Mouse (Mus musculus) gastrocnemius, adult 8-10 months (tissue): ENCODE data around the gene Ncoa3. TPM values are rescaled to one million over a fixed set of nuclear protein-coding genes. Genes with fewer than 3 reads are reported as not detected.

Experiments
- DNase-seq, 2 experiments: peaks; one replicate each; pipeline ENCODE4 v3.0.0; 2022; ENCODE audit warnings: low spot score in 2 of 2
- total RNA-seq, 4 experiments: library from RNA; stranded (reverse); gene quantifications; 2 replicates each; pipeline ENCODE4 v1.2.4; 2022

The Ncoa3 gene
- total RNA-seq, 4 experiments from 2014 or later, result 12.1 to 18.8 (median 16.0) TPM

DNA sequence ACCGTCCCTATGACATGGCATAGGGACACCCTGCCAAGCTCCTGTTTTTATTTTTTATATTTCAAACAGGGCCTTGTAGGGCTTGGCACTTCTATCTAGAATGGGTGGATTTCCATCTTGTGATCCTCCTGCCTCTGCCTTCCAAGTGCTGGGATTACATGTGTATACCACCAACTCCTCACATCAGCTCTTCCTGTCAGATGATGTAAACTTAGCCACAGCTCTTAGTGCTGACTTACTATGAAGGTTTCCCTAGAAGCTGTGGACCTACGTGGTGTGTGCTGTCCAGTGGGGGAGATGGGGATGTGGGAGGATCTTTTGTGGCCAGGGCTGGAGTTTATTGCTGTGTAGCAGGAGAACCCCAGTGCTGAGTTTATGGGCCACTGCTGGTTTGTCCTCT, 8.9 kb downstream of the Ncoa3 start:
- no peak for DNase-seq

DNA sequence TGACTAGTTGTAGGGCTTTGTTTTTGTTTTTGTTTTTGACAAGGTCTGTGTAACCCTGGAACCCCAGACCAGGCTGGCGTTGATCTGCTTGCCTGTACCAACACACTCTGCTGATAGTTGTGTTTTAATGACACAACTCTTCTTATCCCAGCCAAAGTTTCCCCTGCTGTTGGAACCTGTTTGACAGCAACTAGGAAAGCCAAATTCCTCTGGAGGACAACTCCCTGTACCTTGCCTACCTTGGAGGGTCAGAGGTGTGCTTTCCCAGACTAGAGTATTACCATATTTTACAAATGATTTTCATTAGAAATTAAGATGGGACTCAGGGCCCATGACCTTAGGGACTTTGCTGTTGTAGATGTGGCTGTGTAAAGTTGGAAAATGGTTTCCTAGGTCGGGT, 9.3 kb downstream of the Ncoa3 start:
- no peak for DNase-seq

DNA sequence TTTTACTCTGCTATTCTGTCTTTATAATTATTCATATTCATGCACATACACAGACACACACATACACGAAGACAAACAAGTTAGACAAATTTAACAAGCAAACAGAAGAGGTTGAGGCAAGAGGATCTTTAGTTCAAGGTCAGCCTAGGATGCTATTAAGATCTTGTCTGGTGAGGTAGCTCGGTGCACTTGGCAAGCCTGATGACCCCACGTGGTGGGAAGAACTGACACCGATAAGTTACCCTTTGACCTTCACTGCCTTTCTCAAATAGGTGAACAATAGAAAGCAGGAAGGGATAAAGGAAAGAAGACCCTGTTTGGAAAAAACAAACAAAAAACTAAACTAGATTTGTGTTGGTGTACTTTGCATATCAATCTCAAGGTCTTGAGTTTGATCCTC, 10.0 kb downstream of the Ncoa3 start:
- no peak for DNase-seq

DNA sequence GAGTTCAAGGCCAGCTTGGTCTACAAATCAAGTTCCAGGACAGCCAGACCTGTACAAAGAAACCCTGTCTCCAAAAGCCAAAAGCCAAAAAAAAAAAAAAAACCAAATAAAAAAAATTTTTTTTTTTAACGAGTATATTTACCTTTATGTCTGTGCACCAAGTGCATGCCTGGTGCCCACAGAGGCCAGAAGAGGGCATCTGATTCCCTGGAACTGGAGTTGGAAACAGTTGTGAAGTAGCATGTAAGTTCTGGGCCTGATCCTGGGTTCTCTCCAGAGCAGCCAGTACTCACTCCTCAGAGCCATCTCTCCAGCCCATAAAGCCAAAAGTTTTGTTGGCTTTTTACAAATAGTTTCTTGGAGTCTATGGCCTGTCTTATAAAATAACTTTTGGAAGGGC, 10.6 kb downstream of the Ncoa3 start:
- no peak for DNase-seq

DNA sequence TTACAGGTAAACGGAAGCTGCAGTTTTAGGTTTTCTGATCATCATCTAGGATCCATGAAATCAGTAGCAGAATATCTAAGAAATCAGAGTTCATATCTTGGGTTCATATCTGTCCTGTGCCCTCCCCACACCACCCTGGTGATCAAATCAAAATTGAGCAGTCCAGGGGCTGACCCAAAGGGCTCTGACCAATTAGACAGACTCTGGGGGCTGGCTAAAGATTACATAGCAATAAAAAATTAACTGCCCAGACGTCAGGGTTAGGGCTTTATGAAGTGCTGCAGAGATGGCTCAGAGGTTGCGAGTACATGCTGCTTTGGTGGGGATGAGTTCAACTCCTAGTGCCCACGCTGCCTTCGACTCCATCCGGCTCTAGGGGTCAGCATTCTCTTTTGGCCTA, 14.6 kb downstream of the Ncoa3 start:
- DNase-seq, result no peak

DNA sequence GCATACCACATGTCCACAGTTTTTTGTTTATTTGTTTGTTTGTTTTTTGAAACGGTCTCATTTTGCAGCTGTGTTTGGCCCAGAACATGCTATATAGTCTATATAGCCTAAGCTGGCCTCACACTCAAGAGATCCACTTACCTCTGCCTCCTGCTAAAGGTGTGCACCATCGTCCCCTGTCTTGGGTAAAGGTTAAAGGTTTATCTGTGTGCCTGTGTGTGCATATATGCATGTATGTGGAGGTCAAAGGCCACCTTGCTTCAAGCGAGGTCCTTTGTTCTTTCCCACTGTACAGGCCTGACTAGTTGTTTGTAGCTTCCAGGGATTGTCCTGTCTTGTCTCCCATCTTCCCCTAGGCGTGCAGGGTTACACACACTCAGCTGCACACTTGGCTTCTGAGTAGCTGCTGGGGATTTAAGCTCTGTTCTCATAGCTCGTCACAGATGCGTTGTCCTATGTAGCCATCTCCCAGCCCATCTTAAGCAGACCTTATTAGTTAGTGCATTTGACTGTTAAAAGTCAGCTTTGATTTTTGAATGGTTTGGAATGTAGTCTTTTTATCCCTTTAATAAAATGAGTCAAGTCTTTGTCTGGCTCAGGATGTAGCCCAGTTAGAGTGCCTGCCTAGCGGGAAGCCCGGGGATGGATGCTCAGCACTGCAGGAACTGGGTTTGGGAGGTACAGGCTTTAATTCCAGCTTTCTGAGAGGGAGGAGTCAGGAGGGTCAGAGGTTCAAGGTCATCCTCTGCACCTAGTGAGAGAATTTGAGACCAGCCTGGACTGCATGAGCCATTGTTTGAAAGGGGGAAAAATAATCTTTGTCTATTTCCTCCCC, 16.3 kb downstream of the Ncoa3 start:
- no peak for DNase-seq

DNA sequence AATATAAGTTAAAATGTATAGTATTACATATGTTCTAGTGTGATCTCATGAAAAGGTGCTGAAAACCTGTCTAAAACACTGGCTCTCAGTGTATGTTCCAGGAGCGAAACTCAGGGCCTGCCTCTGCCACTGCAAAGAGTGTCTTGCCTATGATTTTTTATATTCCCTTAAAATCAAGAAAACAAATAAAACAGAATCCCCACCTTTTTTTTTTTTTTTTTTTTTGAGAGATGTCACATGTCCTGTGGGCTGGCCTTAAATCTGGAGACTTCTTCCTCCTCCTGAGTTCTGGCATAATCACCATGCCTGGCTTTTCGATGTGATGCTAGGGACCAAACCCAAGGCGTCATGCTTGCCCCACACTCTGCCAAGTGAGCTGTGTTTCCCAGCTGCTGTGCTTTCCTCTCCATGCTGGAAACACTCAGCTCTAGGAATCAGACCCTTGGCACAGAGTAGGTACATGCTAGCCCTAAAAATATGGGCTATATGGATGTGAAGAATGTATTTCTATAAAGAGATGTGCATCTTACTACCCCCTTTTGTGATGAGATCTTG, 17.0 kb downstream of the Ncoa3 start:
- DNase-seq, result peak; percentile 25 to 63

DNA sequence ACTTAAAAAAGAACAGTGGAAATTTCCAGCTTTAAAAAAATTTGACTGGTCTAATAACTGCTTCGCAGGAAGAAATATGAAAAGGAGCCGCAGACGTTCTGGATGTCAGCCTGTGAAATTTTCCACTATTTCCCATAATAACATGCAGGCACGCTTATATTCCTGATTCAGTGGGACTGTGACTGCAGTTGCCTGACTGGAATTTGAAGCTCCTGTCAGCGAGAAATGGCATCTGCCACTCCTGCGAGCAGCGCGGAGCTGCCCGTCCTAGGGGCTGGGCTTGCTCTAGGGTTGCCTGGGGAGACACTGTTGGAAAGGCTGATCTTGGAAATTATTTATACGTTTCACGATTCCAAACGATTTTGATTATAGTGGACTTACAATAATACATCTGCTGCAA, 17.9 kb downstream of the Ncoa3 start:
- DNase-seq, result no peak

DNA sequence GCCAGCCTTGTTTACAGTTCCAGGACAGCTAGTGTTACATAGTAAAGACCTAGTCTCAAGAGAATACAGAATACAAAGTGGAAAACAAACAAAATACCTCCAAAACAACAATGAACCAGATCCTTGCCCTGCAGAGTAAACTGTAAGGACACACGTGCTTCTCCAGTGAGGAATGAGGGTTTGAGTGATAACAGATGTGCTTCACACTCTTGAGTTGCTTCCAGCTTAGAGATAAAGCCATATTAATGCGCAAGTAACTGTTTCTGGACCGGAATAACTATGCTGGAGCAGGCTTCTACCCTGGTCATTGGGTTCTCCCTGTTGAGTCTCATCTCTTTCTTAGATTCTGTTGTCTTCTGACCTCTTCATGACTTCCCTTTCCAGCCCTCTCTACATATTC, 19.0 kb downstream of the Ncoa3 start:
- DNase-seq, result no peak

DNA sequence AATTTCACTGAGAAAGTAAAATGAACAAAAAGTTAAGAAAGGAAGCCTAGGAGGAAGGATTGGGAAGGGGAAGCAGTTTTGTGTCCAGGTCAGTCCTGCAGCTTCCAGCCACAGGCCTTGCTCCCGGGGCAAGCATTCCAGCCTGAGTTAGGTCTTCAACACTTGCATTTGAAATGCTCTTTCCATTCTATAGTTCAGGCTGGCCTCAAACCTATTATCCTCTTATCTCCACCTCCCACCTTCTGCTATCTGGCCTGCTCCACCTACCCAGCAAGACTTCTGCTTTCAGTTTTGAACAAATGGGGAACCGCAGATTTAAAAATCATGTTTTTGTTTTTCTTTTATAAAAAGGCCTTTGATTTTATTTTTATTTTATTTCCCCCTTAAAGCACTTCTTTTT, 19.7 kb downstream of the Ncoa3 start:
- no peak for DNase-seq

DNA sequence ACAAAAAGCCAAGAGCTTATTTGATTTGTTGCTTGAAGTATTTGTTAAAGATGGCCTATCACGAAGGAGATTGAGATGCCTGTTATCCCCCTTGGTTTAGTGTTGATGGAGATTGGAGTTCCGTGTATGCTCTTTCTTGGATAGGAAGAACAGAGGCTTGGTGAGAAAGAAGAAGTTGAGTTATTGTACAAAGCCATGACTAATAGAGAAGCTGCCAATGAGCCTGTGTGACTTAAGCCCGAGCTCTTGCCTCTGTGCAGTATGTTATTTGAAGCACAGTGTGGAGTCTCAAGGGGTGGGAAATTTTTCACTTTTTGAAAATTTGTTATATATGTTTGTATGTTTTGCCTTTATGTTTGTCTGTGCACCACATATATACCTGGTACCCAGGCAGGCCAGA, 26.3 kb downstream of the Ncoa3 start:
- DNase-seq, result no peak

DNA sequence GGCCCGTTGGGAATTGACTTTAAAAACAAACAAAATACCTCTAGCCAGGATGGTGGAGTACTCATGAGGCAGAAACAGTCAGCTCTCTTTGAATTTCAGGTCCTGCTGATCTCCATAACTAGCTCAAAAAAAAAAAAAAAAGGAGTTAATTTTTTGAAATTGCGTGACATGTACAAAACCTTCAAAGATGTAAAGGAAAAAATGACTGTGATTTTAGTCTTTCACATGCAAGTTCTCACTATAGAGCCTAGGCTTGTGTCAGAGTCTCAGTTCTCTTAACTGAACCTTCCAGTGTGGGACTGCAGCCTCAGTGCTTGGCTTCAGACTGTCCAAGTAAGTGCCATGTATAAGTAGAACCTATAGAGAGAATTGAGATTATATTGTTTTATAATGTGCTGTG, 27.6 kb downstream of the Ncoa3 start:
- DNase-seq, result no peak

DNA sequence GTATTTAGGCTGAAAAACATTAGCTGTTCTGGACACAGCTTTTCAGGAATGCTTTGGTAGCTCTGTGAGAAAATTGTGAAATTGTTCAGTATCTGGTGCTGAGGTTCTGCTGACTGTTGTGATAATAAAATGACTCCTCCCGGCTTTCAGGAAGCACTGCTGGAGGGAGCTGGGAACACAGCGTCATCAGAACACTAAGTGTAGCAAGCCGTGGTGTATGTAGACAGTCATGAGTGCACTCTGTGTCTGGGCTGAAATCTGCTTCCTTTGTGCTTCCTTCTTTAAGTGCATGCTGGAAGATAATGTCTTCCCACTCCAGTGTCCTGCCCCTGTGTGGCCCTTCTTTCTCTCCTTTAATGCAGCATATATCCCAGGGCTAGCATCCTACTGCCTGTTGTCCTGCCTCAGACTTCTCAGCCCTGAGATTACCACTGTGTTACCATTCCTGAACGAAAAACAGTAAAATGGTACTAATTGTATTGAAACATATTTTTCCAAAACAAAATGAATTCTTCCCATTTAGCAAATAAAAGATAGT, 28.7 kb downstream of the Ncoa3 start:
- no peak for DNase-seq

DNA sequence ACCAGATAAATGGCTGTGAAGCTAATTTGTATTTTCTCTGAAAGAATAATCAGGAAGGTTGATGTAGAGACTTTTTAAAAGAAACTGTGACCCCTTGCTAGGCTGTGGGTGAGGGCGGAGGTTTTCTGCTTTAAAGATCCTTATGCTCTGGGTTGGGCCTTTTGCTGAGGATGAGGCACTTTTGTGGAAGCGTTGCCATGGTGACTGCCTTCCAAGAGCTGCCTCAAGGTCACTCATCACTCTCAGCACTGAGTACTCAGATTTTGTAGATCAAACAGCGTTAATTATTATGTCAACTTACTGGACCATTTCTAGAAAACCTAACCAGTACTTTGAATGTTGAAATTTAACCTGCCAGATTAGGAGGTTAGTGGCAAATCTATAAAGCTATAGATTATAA, 29.2 kb downstream of the Ncoa3 start:
- DNase-seq, result no peak

DNA sequence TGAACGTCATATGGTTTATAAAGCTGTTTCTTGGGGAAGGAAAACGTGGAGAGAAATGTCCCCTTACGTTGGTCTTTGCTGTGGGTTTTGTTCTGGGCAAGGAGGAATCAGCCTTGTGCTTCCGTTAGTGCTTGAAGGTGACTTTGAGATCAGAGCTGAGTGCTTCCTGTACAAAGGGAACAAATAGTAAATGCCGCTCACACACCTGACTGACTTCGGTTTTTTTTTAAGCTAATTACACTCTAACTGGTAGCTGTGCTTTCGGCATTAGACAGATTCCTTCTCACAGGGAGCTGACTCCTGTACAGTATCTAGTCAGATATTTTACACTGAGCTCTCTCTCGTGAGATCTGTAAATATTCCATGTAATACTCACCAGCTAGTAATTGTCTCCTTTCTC, 29.9 kb downstream of the Ncoa3 start:
- DNase-seq, result no peak

DNA sequence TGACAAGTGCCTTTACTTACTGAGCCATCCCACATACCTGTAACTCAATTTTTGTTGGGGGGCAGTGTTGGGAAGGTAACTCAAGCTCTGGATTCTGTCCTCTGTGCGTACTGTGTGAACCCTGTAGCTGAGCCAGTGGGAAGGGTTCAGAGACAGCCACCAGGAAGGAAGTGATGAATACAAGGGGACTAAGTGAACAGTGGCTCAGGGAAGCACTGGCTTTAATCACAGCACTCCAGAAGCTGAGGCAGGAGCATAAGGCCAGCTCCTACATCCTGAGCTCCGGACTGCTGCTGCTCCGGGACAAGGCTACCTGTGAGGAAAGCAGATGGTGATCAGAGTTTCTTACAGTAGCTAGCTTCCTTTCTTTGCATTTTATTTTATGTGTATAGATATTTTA, 31.6 kb downstream of the Ncoa3 start:
- DNase-seq, result no peak

DNA sequence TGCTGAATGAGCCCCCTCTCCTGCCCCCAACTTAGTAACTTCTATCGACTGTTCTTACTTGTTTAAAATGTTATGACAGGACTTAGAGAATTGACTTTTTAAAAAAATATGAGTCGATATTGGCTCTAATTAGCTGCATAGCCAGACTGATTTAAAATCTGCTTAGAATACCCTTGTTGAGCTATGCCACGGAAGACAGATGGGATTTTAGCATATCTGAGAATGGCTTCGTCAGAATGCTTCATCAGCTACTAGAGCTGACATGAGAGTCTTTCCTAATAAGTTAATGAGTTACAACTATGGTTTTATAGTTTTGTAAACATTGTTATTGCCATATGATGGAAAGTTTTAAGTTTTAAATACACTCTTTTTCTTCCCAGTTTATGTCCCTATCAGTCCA, 32.2 kb downstream of the Ncoa3 start:
- DNase-seq, result no peak

DNA sequence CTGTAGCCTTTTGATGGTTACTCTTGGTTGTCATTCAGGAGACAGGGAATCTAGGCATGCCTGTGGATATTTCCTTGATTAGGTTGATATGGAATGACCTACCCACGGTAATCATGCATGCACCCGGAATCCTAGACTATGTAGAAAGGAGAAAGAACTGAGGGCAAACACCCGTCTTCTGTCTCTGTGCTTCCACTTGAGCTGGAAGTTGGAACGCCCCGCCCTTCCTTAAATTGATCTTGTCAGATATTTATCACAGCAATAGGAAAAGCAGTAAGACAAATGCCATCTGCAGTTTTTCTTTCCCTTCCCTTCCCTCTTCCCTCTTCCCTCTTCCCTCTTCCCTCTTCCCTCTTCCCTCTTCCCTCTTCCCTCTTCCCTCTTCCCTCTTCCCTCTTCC, 33.5 kb downstream of the Ncoa3 start:
- DNase-seq, result no peak

DNA sequence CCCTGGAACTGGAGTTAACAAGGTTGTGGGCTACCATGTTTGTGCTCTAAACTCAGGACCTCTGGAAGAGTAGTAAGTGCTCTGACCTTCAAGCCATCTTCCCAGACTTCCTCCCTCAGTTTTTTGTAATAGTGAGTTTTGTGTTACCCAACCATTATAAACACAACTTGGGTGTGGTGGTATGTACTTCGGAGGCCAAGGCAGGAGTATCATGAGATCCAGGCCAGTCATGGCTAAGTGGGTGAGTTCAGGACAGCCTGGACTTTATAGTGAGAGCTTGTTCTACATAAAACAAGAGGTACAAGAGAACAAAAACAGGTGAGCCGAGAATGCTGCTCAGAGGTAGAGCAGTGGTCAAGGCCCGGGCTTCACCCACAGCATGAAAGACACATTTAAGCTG, 35.4 kb downstream of the Ncoa3 start:
- DNase-seq, result no peak

DNA sequence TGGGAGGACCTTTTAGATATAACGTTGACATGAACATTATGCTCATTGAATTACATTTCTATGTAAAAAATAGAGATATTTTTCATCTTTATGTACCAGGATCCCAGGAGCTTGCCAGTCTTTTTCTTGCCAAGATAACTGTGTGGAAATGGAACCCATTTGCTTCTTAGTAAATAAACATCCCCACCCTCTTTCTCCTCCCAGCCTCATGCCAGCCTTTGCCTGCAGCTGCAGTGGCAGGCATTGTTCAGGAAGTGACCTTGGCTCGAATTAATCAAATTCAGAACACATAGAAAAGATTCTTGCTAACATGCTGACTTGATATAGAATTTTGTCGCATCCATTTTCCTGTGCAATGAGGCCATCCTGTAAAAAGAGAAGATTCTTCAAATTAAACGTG, 36.8 kb downstream of the Ncoa3 start:
- no peak for DNase-seq

DNA sequence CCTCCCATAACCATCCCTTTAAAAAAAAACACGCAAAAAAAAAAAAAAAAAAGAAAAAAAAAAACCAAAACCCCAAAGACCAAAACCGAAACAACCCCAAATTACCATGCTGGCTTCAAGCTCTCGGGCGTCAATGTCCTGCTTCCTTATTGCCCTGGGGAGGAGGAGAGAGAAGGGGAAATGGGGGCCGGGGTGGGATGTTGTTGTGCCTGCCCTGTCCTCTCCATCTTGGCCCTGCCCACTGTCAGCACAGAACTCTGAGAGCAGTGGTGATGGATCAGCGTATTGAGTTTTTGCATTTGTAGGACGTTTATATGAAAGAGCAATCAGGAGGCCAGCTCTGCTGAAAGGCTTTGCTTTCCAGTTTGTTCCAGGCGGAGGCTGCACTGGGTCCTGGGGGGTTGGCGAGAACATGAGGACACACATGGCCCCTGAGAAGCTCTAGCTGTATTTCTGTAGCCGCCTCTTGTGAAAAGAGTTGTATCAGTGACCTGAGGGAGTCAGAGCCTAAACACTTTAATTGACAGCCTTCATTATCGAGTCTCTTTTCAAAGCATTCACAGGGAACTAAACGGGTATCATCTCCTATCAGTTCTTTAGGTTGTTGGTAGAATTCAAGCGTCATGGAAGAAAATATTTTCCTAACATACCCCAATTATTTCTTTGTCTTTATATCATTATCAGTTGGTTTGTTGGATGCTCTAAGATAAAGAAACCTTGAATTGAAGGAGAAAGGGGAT, 38.0 kb downstream of the Ncoa3 start:
- DNase-seq, result no peak

DNA sequence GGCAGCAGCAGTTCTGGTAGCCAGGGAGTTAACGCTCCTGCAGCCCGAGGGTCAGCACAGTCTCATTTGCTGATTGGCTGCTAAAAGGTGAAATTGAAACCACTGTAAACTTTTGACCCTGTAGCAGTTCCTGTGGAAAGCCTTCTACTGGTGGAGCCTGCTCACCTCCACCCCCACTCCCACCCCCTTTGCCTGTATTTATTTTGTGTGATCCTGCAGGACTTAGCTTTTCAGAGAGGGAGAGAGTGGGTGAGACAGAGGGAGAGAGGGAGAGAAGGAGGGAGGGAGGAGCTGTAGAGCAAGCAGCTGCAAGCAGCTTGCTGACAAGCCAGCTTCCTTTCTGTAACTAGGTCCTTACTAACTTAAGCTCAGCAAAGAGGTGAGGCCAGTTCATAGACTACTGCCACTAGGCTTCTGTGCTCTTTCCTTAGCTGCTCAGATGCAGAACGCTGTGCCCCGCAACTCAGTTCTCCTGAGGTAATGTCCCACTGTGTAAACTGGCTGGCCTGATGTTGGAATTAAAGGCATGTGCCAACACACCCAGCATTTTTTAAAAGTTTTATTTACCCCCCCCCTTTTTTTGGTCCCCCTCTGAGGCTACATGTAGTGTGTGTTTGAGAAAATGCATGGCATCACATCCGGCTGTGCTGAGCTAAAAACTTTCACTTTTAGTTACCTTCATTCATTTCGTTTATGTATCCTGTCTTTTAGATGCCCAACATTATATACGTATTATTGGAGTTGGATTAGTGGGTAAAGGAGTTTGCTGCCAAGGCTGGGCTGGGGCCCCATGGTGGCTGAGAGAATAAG, 38.9 kb downstream of the Ncoa3 start:
- DNase-seq, result peak; percentile 37 to 40
